11 mouse cellular contexts compared by ENCODE assay signal in the genomic region with DNA sequence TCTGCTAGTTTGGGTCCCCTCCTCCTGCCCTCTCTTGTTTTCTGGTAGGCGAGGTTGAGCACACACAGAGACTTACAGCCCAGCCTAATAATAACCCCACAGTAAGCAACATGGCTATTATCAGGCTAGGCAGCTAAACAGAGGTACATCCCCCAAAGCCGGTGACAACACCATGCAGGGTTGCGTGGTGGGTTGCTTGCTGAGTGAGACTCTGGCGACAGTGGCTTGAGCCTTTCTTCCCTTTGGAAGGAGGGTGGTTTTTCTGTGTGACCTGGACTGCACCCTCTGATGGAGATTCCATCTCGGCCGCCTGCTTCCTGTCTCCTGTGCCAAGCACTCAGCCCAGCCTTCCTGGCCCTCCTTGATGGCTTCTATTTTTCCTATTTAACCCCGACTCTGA. TPM values are rescaled to one million over a fixed set of nuclear protein-coding genes. Genes with fewer than 3 reads are reported as not detected.
DNase-seq lines count a peak whose midpoint lies in the region; ATAC-seq and TF ChIP-seq lines count a peak whose summit lies in the region.
"Had no signal": no experiment of that assay in that cellular context is flagged by ENCODE, and none has a peak within 500 bp of the region (broad histone marks: within the 10 kb centered on the region; RNA-seq: fewer than 3 reads in every experiment).

No protein-coding gene starts in this region.

- H3K4me3 ChIP-seq in intestine, embryonic 15.5 days (replicated peaks): no peak overlapping the region
- no peak overlapping the region for H3K4me3 ChIP-seq in intestine, embryonic 16.5 days (ENCODE audit: low read length)
- no peak overlapping the region for H3K4me3 ChIP-seq in embryonic facial prominence, embryonic 14.5 days (ENCODE audit: low read depth, low read length)
- no peak overlapping the region for H3K4me3 ChIP-seq in heart, postnatal 0 days (ENCODE audit: low read depth, low read length)
- H3K4me3 ChIP-seq in limb, embryonic 12.5 days (replicated peaks): no peak overlapping the region
- H3K4me3 ChIP-seq: liver, embryonic 13.5 days; neural tube, embryonic 15.5 days had no signal

- no peaks in the 10 kb centered on the region for H3K9me3 ChIP-seq in intestine, embryonic 15.5 days
- no peaks in the 10 kb centered on the region for H3K9me3 ChIP-seq in intestine, embryonic 16.5 days (ENCODE audit: control insufficient read depth, low read length)
- H3K9me3 ChIP-seq in embryonic facial prominence, embryonic 14.5 days (ENCODE audit: control insufficient read depth, low read length): no peaks in the 10 kb centered on the region
- no peaks in the 10 kb centered on the region for H3K9me3 ChIP-seq in heart, postnatal 0 days (replicated peaks; ENCODE audit: control insufficient read depth, low read length)
- no peaks in the 10 kb centered on the region for H3K9me3 ChIP-seq in limb, embryonic 12.5 days
- H3K9me3 ChIP-seq: liver, embryonic 13.5 days; neural tube, embryonic 15.5 days had no signal

- peaks cover 17% of the 10 kb centered on the region; the same call in 1 of the 2 replicates for H3K4me1 ChIP-seq in intestine, embryonic 15.5 days (replicated peaks)
- H3K4me1 ChIP-seq in intestine, embryonic 16.5 days (ENCODE audit: control insufficient read depth, insufficient read depth, low read length): peaks cover 17% of the 10 kb centered on the region
- peaks cover 33% of the 10 kb centered on the region for H3K4me1 ChIP-seq in embryonic facial prominence, embryonic 14.5 days (ENCODE audit: control insufficient read depth, insufficient read depth, low read length)
- peaks cover 41% of the 10 kb centered on the region for H3K4me1 ChIP-seq in heart, postnatal 0 days (ENCODE audit: control insufficient read depth, insufficient read depth)
- peaks cover 50% of the 10 kb centered on the region for H3K4me1 ChIP-seq in limb, embryonic 12.5 days (replicated peaks)

- no peaks in the 10 kb centered on the region for H3K36me3 ChIP-seq in intestine, embryonic 15.5 days
- H3K36me3 ChIP-seq in intestine, embryonic 16.5 days (ENCODE audit: control insufficient read depth, insufficient read depth, low read length): no peaks in the 10 kb centered on the region
- no peaks in the 10 kb centered on the region for H3K36me3 ChIP-seq in embryonic facial prominence, embryonic 14.5 days (ENCODE audit: control insufficient read depth, insufficient read depth, low read length)
- no peaks in the 10 kb centered on the region for H3K36me3 ChIP-seq in heart, postnatal 0 days (replicated peaks; ENCODE audit: control insufficient read depth, insufficient read depth, low read length)
- H3K36me3 ChIP-seq in limb, embryonic 12.5 days: no peaks in the 10 kb centered on the region
- H3K36me3 ChIP-seq: liver, embryonic 13.5 days; neural tube, embryonic 15.5 days had no signal

- TF ChIP-seq CTCF in heart, postnatal 0 days (IDR thresholded peaks at IDR 0.05; ENCODE audit: low read depth): no peak

- 54% methylated on average over 7 of the region's 7 CpGs for WGBS in intestine, embryonic 15.5 days
- WGBS in intestine, embryonic 16.5 days: 46% methylated on average over 7 of the region's 7 CpGs
- WGBS in embryonic facial prominence, embryonic 14.5 days: 38% methylated on average over 7 of the region's 7 CpGs
- 4% methylated on average over 7 of the region's 7 CpGs for WGBS in heart, postnatal 0 days
- WGBS in limb, embryonic 12.5 days: 47% methylated on average over 7 of the region's 7 CpGs

- ATAC-seq in intestine, embryonic 15.5 days: no peak
- ATAC-seq in intestine, embryonic 16.5 days: no peak
- ATAC-seq in embryonic facial prominence, embryonic 14.5 days (ENCODE audit: low read depth): no peak
- peak; percentile 70 for ATAC-seq in heart, postnatal 0 days (ENCODE audit: insufficient read depth, low read depth)
- ATAC-seq in limb, embryonic 12.5 days (ENCODE audit: insufficient number of reproducible peaks, insufficient read depth, low FRiP score, low TSS enrichment, low read depth): no peak

- no peak overlapping the region for H3K27ac ChIP-seq in intestine, embryonic 15.5 days
- no peak overlapping the region for H3K27ac ChIP-seq in intestine, embryonic 16.5 days (ENCODE audit: low read length)
- H3K27ac ChIP-seq in embryonic facial prominence, embryonic 14.5 days (replicated peaks; ENCODE audit: low read depth, low read length): peak overlapping the region; percentile 4; the same call in 1 of the 2 replicates
- peak overlapping the region; percentile 36 for H3K27ac ChIP-seq in heart, postnatal 0 days (ENCODE audit: low read depth)
- peak overlapping the region; percentile 50 for H3K27ac ChIP-seq in limb, embryonic 12.5 days
- H3K27ac ChIP-seq: liver, embryonic 13.5 days; neural tube, embryonic 15.5 days had no signal

- TF ChIP-seq EP300 in heart, postnatal 0 days (IDR thresholded peaks at IDR 0.05; ENCODE audit: low read depth): no peak

- H3K9ac ChIP-seq in intestine, embryonic 15.5 days: no peak overlapping the region
- no peak overlapping the region for H3K9ac ChIP-seq in intestine, embryonic 16.5 days (ENCODE audit: low read depth, low read length)
- no peak overlapping the region for H3K9ac ChIP-seq in embryonic facial prominence, embryonic 14.5 days (ENCODE audit: low read depth, low read length)
- H3K9ac ChIP-seq in heart, postnatal 0 days (replicated peaks; ENCODE audit: low read depth, low read length): peak overlapping the region; percentile 34; the same call in 1 of the 2 replicates
- H3K9ac ChIP-seq in limb, embryonic 12.5 days (replicated peaks): no peak overlapping the region
- H3K9ac ChIP-seq: liver, embryonic 13.5 days; neural tube, embryonic 15.5 days had no signal

- DNase-seq in embryonic facial prominence, embryonic 14.5 days (ENCODE audit: low spot score): no peak
- DNase-seq in heart, postnatal 0 days (ENCODE audit: low spot score): peak; percentile 47
- no peak for DNase-seq in embryo, embryonic 10 days (ENCODE audit: low spot score)
- no peak for DNase-seq in layer of hippocampus, adult 9-10 months (ENCODE audit: low spot score)
- DNase-seq in liver: no peak
- DNase-seq: liver, embryonic 13.5 days had no signal

- 0 out of 2 replicates have a peak overlapping the region, but pooled peaks have one; percentile 6 for H3K4me2 ChIP-seq in intestine, embryonic 15.5 days (replicated peaks)
- H3K4me2 ChIP-seq in intestine, embryonic 16.5 days (ENCODE audit: low read depth, low read length): no peak overlapping the region
- H3K4me2 ChIP-seq in embryonic facial prominence, embryonic 14.5 days (ENCODE audit: low read depth, low read length): no peak overlapping the region
- H3K4me2 ChIP-seq in heart, postnatal 0 days (ENCODE audit: low read depth, low read length): peak overlapping the region; percentile 51
- no peak overlapping the region for H3K4me2 ChIP-seq in limb, embryonic 12.5 days
- H3K4me2 ChIP-seq: liver, embryonic 13.5 days; neural tube, embryonic 15.5 days had no signal

- no peaks in the 10 kb centered on the region for H3K27me3 ChIP-seq in intestine, embryonic 15.5 days (replicated peaks)
- H3K27me3 ChIP-seq in intestine, embryonic 16.5 days (replicated peaks; ENCODE audit: control insufficient read depth, insufficient read depth, low read length): no peaks in the 10 kb centered on the region
- no peaks in the 10 kb centered on the region for H3K27me3 ChIP-seq in embryonic facial prominence, embryonic 14.5 days (replicated peaks; ENCODE audit: control insufficient read depth, insufficient read depth, low read length)
- no peaks in the 10 kb centered on the region for H3K27me3 ChIP-seq in heart, postnatal 0 days (ENCODE audit: control insufficient read depth, insufficient read depth, low read length)
- H3K27me3 ChIP-seq in limb, embryonic 12.5 days: no peaks in the 10 kb centered on the region
- H3K27me3 ChIP-seq: CH12.LX; neural tube, embryonic 15.5 days had no signal

RNA-seq across cellular contexts. Expression of a gene that starts 56.6 kb away (rescaled TPM):
- 18.4 and 19.4 TPM in 2 replicates for polyA plus RNA-seq in intestine, embryonic 15.5 days (2015; fragmentation: Nextera tagmentation; extraction: Ambion mirVana)
- polyA plus RNA-seq in intestine, embryonic 16.5 days (2015; fragmentation: Nextera tagmentation; extraction: Ambion mirVana): 18.2 and 19.5 TPM in 2 replicates
- 19.3 and 22.4 TPM in 2 replicates for polyA plus RNA-seq in embryonic facial prominence, embryonic 14.5 days (2014; fragmentation: Nextera tagmentation; extraction: Ambion mirVana)
- total RNA-seq in heart, postnatal 0 days (2014; rRNA removed; ENCODE audit: low replicate concordance): 7.0 and 8.1 TPM in 2 replicates
- polyA plus RNA-seq in heart, postnatal 0 days (2015; fragmentation: Nextera tagmentation; extraction: Ambion mirVana): 5.0 and 6.6 TPM in 2 replicates
- 24.6 and 26.8 TPM in 2 replicates for polyA plus RNA-seq in limb, embryonic 12.5 days (2016; fragmentation: Nextera tagmentation; extraction: Ambion mirVana)

Comparison
In these comparisons a context has a peak if more than half of its experiments do, and no peak if none do; other contexts are left out.
1. H3K4me2 ChIP-seq: peak in intestine, embryonic 15.5 days (single experiment) and heart, postnatal 0 days (single experiment); none in intestine, embryonic 16.5 days (single experiment), embryonic facial prominence, embryonic 14.5 days (single experiment) and limb, embryonic 12.5 days (single experiment).
2. H3K27ac ChIP-seq: peak in embryonic facial prominence, embryonic 14.5 days (single experiment), heart, postnatal 0 days (single experiment) and limb, embryonic 12.5 days (single experiment); none in intestine, embryonic 15.5 days (single experiment) and intestine, embryonic 16.5 days (single experiment).